Mouse (Mus musculus): Measurements from ENCODE around the gene Fmo5. TPM values are rescaled to one million over a fixed set of nuclear protein-coding genes. Genes with fewer than 3 reads are reported as not detected.

The Fmo5 gene
- polyA plus RNA-seq, 1 experiment from 2014 or later = 6.1 TPM

DNA sequence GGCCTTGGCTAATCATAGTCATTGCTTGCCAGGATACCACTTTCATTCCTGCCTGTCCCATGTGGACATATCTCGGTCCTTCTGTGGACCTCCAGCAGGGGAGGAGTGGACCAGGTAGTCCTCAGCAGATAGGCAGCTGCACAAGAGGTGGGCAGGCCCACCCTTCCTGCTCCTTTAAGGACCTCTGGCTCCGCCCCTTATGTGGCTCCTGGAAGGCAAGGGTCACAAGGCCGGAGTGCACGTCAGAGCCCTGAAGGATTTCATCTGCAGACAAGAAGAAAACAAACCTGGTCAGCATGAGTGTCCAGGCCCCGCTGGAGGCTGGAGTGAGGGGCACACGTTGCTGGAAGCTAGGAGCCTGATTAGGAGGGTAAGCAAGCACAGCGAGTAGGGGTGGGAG, 62.0 kb downstream of the Fmo5 start:
- H3K9me3 ChIP-seq (ENCODE audit: low read length) = no peaks in the 10 kb centered on the region
- no peaks in the 10 kb centered on the region for H3K27me3 ChIP-seq (replicated peaks; ENCODE audit: insufficient read depth, low read length)
- no peak overlapping the region for H3K27ac ChIP-seq (ENCODE audit: low read length)
- TF ChIP-seq CTCF (IDR thresholded peaks at IDR 0.05) = no peak
- TF ChIP-seq EP300 (IDR thresholded peaks at IDR 0.05) = no peak
- no peak overlapping the region for H3K4me2 ChIP-seq (replicated peaks; ENCODE audit: low read depth, low read length)
- ATAC-seq (peak; percentile 33), DNase-seq (ENCODE audit: low spot score) (no peak)
- H3K4me3 ChIP-seq (ENCODE audit: low read depth, low read length) = no peak overlapping the region
- H3K36me3 ChIP-seq (ENCODE audit: insufficient read depth, low read length) = no peaks in the 10 kb centered on the region
- H3K9ac ChIP-seq (replicated peaks; ENCODE audit: low read depth) = no peak overlapping the region
- whole genome bisulfite sequencing = 32% methylated on average over 7 of the region's 7 CpGs
- H3K4me1 ChIP-seq (ENCODE audit: insufficient read depth, low read depth, low read length) = no peaks in the 10 kb centered on the region

GRCm38 (mm10) chr3:97691443-97692017, 62.9 kb downstream of the Fmo5 start:
- no peak for TF ChIP-seq EP300 (IDR thresholded peaks at IDR 0.05)
- no peak for TF ChIP-seq CTCF (IDR thresholded peaks at IDR 0.05)
- DNase-seq (ENCODE audit: low spot score) = no peak
- H3K27ac ChIP-seq (ENCODE audit: low read length) = no peak overlapping the region
- no peaks in the 10 kb centered on the region for H3K36me3 ChIP-seq (ENCODE audit: insufficient read depth, low read length)
- H3K9me3 ChIP-seq (ENCODE audit: low read length) = no peaks in the 10 kb centered on the region
- ATAC-seq = no peak
- no peak overlapping the region for H3K4me2 ChIP-seq (replicated peaks; ENCODE audit: low read depth, low read length)
- H3K27me3 ChIP-seq (replicated peaks; ENCODE audit: insufficient read depth, low read length) = no peaks in the 10 kb centered on the region
- no peaks in the 10 kb centered on the region for H3K4me1 ChIP-seq (ENCODE audit: insufficient read depth, low read depth, low read length)
- H3K9ac ChIP-seq (replicated peaks; ENCODE audit: low read depth) = no peak overlapping the region
- WGBS = 60% methylated on average over 12 of the region's 12 CpGs
- H3K4me3 ChIP-seq (ENCODE audit: low read depth, low read length) = no peak overlapping the region

GRCm38 (mm10) chr3:97693806-97694205, 65.2 kb downstream of the Fmo5 start:
- Histone ChIP-seq H3K4me2 (replicated peaks; ENCODE audit: low read depth, low read length) (no peak overlapping the region), H3K36me3 (ENCODE audit: insufficient read depth, low read length) (no peaks in the 10 kb centered on the region), H3K9me3 (ENCODE audit: low read length) (no peaks in the 10 kb centered on the region), H3K4me3 (ENCODE audit: low read depth, low read length) (no peak overlapping the region), H3K27me3 (replicated peaks; ENCODE audit: insufficient read depth, low read length) (no peaks in the 10 kb centered on the region), H3K27ac (ENCODE audit: low read length) (no peak overlapping the region), H3K9ac (replicated peaks; ENCODE audit: low read depth) (no peak overlapping the region), H3K4me1 (ENCODE audit: insufficient read depth, low read depth, low read length) (no peaks in the 10 kb centered on the region)
- 44% methylated on average over 6 of the region's 6 CpGs for WGBS
- peak; percentile 91 for ATAC-seq
- no peak for TF ChIP-seq CTCF (IDR thresholded peaks at IDR 0.05)
- peak; percentile 25; the same call in 1 of the 2 replicates for TF ChIP-seq EP300 (IDR thresholded peaks at IDR 0.05)
- peak; percentile 86 for DNase-seq (ENCODE audit: low spot score)

- H3K9ac ChIP-seq (replicated peaks; ENCODE audit: low read depth) = no peak overlapping the region
- DNase-seq (ENCODE audit: low spot score) = no peak
These were observed 68.3 kb downstream of the Fmo5 start for GRCm38 (mm10) chr3:97696866-97697265.

DNA sequence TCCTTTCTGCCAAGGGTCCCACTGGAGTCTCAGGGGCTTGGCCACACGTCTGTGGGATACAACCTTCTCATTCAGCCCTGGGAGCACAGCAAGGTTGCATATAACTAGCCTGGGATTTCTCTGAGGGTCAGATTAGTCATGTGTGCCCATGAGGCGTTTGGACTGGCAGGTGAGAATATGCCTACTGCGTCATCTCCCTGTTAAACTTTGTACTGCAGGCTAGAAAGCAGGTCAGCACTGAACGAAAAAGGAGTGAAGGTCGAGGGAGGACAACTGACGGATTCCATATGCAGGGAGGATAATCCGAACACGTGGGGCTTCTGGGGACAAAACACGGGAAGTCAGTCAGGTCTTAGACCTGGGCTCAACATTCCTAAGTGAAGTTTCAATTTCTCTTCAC, 68.7 kb downstream of the Fmo5 start:
- Histone ChIP-seq H3K36me3 (ENCODE audit: insufficient read depth, low read length) (no peaks in the 10 kb centered on the region), H3K27ac (ENCODE audit: low read length) (no peak overlapping the region), H3K27me3 (replicated peaks; ENCODE audit: insufficient read depth, low read length) (no peaks in the 10 kb centered on the region), H3K4me2 (replicated peaks; ENCODE audit: low read depth, low read length) (no peak overlapping the region), H3K9me3 (ENCODE audit: low read length) (no peaks in the 10 kb centered on the region), H3K9ac (replicated peaks; ENCODE audit: low read depth) (no peak overlapping the region), H3K4me1 (ENCODE audit: insufficient read depth, low read depth, low read length) (no peaks in the 10 kb centered on the region), H3K4me3 (ENCODE audit: low read depth, low read length) (no peak overlapping the region)
- ATAC-seq (no peak), DNase-seq (ENCODE audit: low spot score) (no peak)
- TF ChIP-seq CTCF (IDR thresholded peaks at IDR 0.05) = no peak
- no peak for TF ChIP-seq EP300 (IDR thresholded peaks at IDR 0.05)
- WGBS = 66% methylated on average over 9 of the region's 9 CpGs

More at GRCm38 (mm10) chr3:97696866-97697265, 68.3 kb downstream of the Fmo5 start:
- Histone ChIP-seq H3K4me3 (ENCODE audit: low read depth, low read length) (no peak overlapping the region), H3K4me1 (ENCODE audit: insufficient read depth, low read depth, low read length) (no peaks in the 10 kb centered on the region), H3K9me3 (ENCODE audit: low read length) (no peaks in the 10 kb centered on the region), H3K27ac (ENCODE audit: low read length) (no peak overlapping the region), H3K36me3 (ENCODE audit: insufficient read depth, low read length) (no peaks in the 10 kb centered on the region), H3K4me2 (replicated peaks; ENCODE audit: low read depth, low read length) (no peak overlapping the region), H3K27me3 (replicated peaks; ENCODE audit: insufficient read depth, low read length) (no peaks in the 10 kb centered on the region)
- TF ChIP-seq EP300 (IDR thresholded peaks at IDR 0.05) (no peak), CTCF (IDR thresholded peaks at IDR 0.05) (no peak)
- ATAC-seq = no peak
- 84% methylated on average over 9 of the region's 9 CpGs for WGBS

GRCm38 (mm10) chr3:97699061-97699460, 70.5 kb downstream of the Fmo5 start:
- WGBS = 74% methylated on average over 3 of the region's 3 CpGs
- H3K4me1 ChIP-seq (ENCODE audit: insufficient read depth, low read depth, low read length) = no peaks in the 10 kb centered on the region
- no peaks in the 10 kb centered on the region for H3K27me3 ChIP-seq (replicated peaks; ENCODE audit: insufficient read depth, low read length)
- no peak overlapping the region for H3K9ac ChIP-seq (replicated peaks; ENCODE audit: low read depth)
- TF ChIP-seq EP300 (IDR thresholded peaks at IDR 0.05) (no peak), CTCF (IDR thresholded peaks at IDR 0.05) (no peak)
- no peak for ATAC-seq
- no peak overlapping the region for H3K4me2 ChIP-seq (replicated peaks; ENCODE audit: low read depth, low read length)
- no peak overlapping the region for H3K4me3 ChIP-seq (ENCODE audit: low read depth, low read length)
- H3K9me3 ChIP-seq (ENCODE audit: low read length) = no peaks in the 10 kb centered on the region
- DNase-seq (ENCODE audit: low spot score) = no peak
- H3K27ac ChIP-seq (ENCODE audit: low read length) = no peak overlapping the region
- no peaks in the 10 kb centered on the region for H3K36me3 ChIP-seq (ENCODE audit: insufficient read depth, low read length)

- TF ChIP-seq EP300 (IDR thresholded peaks at IDR 0.05) = no peak
- 34% methylated on average over 3 of the region's 3 CpGs for WGBS
- H3K9ac ChIP-seq (replicated peaks; ENCODE audit: low read depth) = no peak overlapping the region
- no peak overlapping the region for H3K4me3 ChIP-seq (ENCODE audit: low read depth, low read length)
- DNase-seq (ENCODE audit: low spot score) = no peak
- H3K36me3 ChIP-seq (ENCODE audit: insufficient read depth, low read length) = no peaks in the 10 kb centered on the region
- H3K27ac ChIP-seq (ENCODE audit: low read length) = no peak overlapping the region
- no peaks in the 10 kb centered on the region for H3K27me3 ChIP-seq (replicated peaks; ENCODE audit: insufficient read depth, low read length)
- no peak overlapping the region for H3K4me2 ChIP-seq (replicated peaks; ENCODE audit: low read depth, low read length)
- peak; percentile 52 for ATAC-seq
- H3K9me3 ChIP-seq (ENCODE audit: low read length) = no peaks in the 10 kb centered on the region
- no peaks in the 10 kb centered on the region for H3K4me1 ChIP-seq (ENCODE audit: insufficient read depth, low read depth, low read length)
These were observed 72.6 kb downstream of the Fmo5 start for GRCm38 (mm10) chr3:97701198-97701597.

Data from lung, postnatal 0 days (tissue).